Mouse (Mus musculus) embryonic stem cell, embryonic (primary cell): ENCODE data around the gene Pakap.

Experiments
- CTCF ChIA-PET, 4 experiments: fragments of 300-600 bp in 2 of 4; fragments of 350-600 bp in 2 of 4; sonication (Branson Sonifier 250); formaldehyde crosslinking; loops; one replicate each; lab custom pipeline; 2022; ENCODE audit warnings: inconsistent platforms in 2 of 4; lab: Charles Lee
- POLR2A ChIA-PET, 4 experiments: fragments of 300-600 bp in 2 of 4; fragments of 350-600 bp in 2 of 4; sonication (Branson Sonifier 250); formaldehyde crosslinking; loops; one replicate each; lab custom pipeline; 2022; ENCODE audit warnings: antibody characterized with exemption in 4 of 4, inconsistent platforms in 1 of 4; lab: Charles Lee

The Pakap gene

GRCm38 (mm10) chr4:57886888-57887230 lies 318.9 kb downstream of the Pakap start:
- ChIA-PET CTCF (interaction anchor here in 1 of 4 experiments (0.6 kb wide), 1 partner anchor 131 kb away, joined by 3 read pairs; no protein-coding TSS in a partner anchor), POLR2A (interaction anchor here in 1 of 4 experiments (1.0 to 1.1 kb wide), 2 partner anchors 72 to 117 kb away, joined by 4 to 6 read pairs; no protein-coding TSS in a partner anchor)

- POLR2A ChIA-PET: interaction anchor here in 1 of 4 experiments (0.9 to 1.2 kb wide), 4 partner anchors 9 to 130 kb away, joined by 3 to 5 read pairs (median 4); partner anchors contain the start of gene Txn1
- CTCF ChIA-PET: interaction anchor here in 2 of 4 experiments (0.5 to 1.0 kb wide), 4 partner anchors 9 to 250 kb away, joined by 3 to 6 read pairs (median 3); no protein-coding TSS in a partner anchor
Measured at GRCm38 (mm10) chr4:57888246-57888645, 320.3 kb downstream of the Pakap start.

- POLR2A ChIA-PET: interaction anchor here in 3 of 4 experiments (0.7 to 1.2 kb wide), 6 partner anchors 9 to 131 kb away, joined by 3 to 5 read pairs (median 3); partner anchors contain the start of gene Txn1 (in 2 of the 3)
- CTCF ChIA-PET: interaction anchor here in 3 of 4 experiments (0.5 to 1.4 kb wide), 4 partner anchors 9 to 251 kb away, joined by 3 to 6 read pairs (median 4); no protein-coding TSS in a partner anchor
Measured at GRCm38 (mm10) chr4:57888978-57889377, 321.0 kb downstream of the Pakap start.

- ChIA-PET CTCF (interaction anchor here in 2 of 4 experiments (0.6 to 1.4 kb wide), 6 partner anchors 11 to 217 kb away, joined by 3 to 4 read pairs (median 3); no protein-coding TSS in a partner anchor), POLR2A (interaction anchor here (0.7 to 1.2 kb wide), 6 partner anchors 30 to 215 kb away, joined by 3 to 5 read pairs (median 3); partner anchors contain the start of gene Txn1 (in 1 of the 4))
Measured at GRCm38 (mm10) chr4:57889773-57890172, 321.8 kb downstream of the Pakap start.

GRCm38 (mm10) chr4:57892001-57892586 lies 324.1 kb downstream of the Pakap start:
- ChIA-PET CTCF (interaction anchor here in 3 of 4 experiments (0.6 to 1.1 kb wide), 5 partner anchors 9 to 583 kb away, joined by 3 to 15 read pairs (median 4); no protein-coding TSS in a partner anchor), POLR2A (interaction anchor here in 2 of 4 experiments (0.6 to 1.3 kb wide), 6 partner anchors 9 to 111 kb away, joined by 3 to 4 read pairs (median 3); partner anchors contain the start of gene Txn1 (in 2 of the 2))

GRCm38 (mm10) chr4:57895140-57895539 lies 327.2 kb downstream of the Pakap start:
- ChIA-PET POLR2A (interaction anchor here in 2 of 4 experiments (0.7 to 1.4 kb wide), 5 partner anchors 28 to 273 kb away, joined by 3 to 4 read pairs (median 3); no protein-coding TSS in a partner anchor), CTCF (no interaction called here)

GRCm38 (mm10) chr4:57895902-57896301 lies 327.9 kb downstream of the Pakap start:
- ChIA-PET CTCF (interaction anchor here in 1 of 4 experiments (0.5 kb wide), 1 partner anchor 84 kb away, joined by 3 read pairs; no protein-coding TSS in a partner anchor), POLR2A (interaction anchor here in 1 of 4 experiments (0.8 to 1.4 kb wide), 3 partner anchors 29 to 30 kb away, joined by 3 to 4 read pairs (median 4); no protein-coding TSS in a partner anchor)

- POLR2A ChIA-PET: interaction anchor here in 2 of 4 experiments (0.7 kb wide), 2 partner anchors 144 to 616 kb away, joined by 3 to 4 read pairs; no protein-coding TSS in a partner anchor
Measured at GRCm38 (mm10) chr4:57896631-57897030, 328.7 kb downstream of the Pakap start.

GRCm38 (mm10) chr4:57901210-57901609 lies 333.2 kb downstream of the Pakap start:
- CTCF ChIA-PET: interaction anchor here (0.5 to 3.0 kb wide), 16 partner anchors 9 to 513 kb away, joined by 3 to 15 read pairs (median 4); no protein-coding TSS in a partner anchor
- POLR2A ChIA-PET: interaction anchor here in 3 of 4 experiments (0.5 to 6.8 kb wide), 14 partner anchors 9 to 696 kb away, joined by 3 to 41 read pairs (median 6); partner anchors contain the start of genes Txn1 (in 3 of the 3) and D630039A03Rik (in 1 of the 3)

More at GRCm38 (mm10) chr4:57896631-57897030, 328.7 kb downstream of the Pakap start:
- CTCF ChIA-PET: no interaction called here

- CTCF ChIA-PET: interaction anchor here in 3 of 4 experiments (0.7 to 3.0 kb wide), 14 partner anchors 13 to 451 kb away, joined by 3 to 15 read pairs (median 4); no protein-coding TSS in a partner anchor
- POLR2A ChIA-PET: interaction anchor here in 3 of 4 experiments (0.7 to 6.8 kb wide), 14 partner anchors 11 to 227 kb away, joined by 3 to 41 read pairs (median 6); partner anchors contain the start of genes D630039A03Rik (in 2 of the 3) and Txn1 (in 2 of the 3)
Measured at GRCm38 (mm10) chr4:57902619-57903018, 334.6 kb downstream of the Pakap start.

- ChIA-PET POLR2A (interaction anchor here in 2 of 4 experiments (0.6 to 6.8 kb wide), 7 partner anchors 16 to 244 kb away, joined by 3 to 41 read pairs (median 4); partner anchors contain the start of gene Txn1 (in 2 of the 2)), CTCF (no interaction called here)
Measured at GRCm38 (mm10) chr4:57904211-57904610, 336.2 kb downstream of the Pakap start.

GRCm38 (mm10) chr4:57904638-57905037 lies 336.7 kb downstream of the Pakap start:
- ChIA-PET CTCF (no interaction called here), POLR2A (interaction anchor here in 1 of 4 experiments (1.1 to 6.8 kb wide), 4 partner anchors 15 to 245 kb away, joined by 3 to 41 read pairs (median 14); partner anchors contain the start of gene Txn1)

GRCm38 (mm10) chr4:57906708-57907107 lies 338.7 kb downstream of the Pakap start:
- ChIA-PET CTCF (interaction anchor here in 1 of 4 experiments (0.9 to 2.7 kb wide), 5 partner anchors 9 to 298 kb away, joined by 3 to 7 read pairs (median 4); partner anchors contain the start of gene D630039A03Rik), POLR2A (interaction anchor here in 3 of 4 experiments (0.6 to 6.8 kb wide), 12 partner anchors 10 to 217 kb away, joined by 3 to 41 read pairs (median 6); partner anchors contain the start of genes Txn1 (in 2 of the 3) and D630039A03Rik (in 1 of the 3))

- ChIA-PET CTCF (no interaction called here), POLR2A (interaction anchor here in 3 of 4 experiments (0.5 to 2.0 kb wide), 5 partner anchors 11 to 47 kb away, joined by 3 to 14 read pairs (median 5); partner anchors contain the start of gene Txn1 (in 2 of the 3))
Measured at GRCm38 (mm10) chr4:57908860-57909259, 340.9 kb downstream of the Pakap start.

GRCm38 (mm10) chr4:57913021-57913420 lies 345.0 kb downstream of the Pakap start:
- ChIA-PET CTCF (interaction anchor here in 1 of 4 experiments (1.1 kb wide), 1 partner anchor 240 kb away, joined by 3 read pairs; no protein-coding TSS in a partner anchor), POLR2A (interaction anchor here in 2 of 4 experiments (0.6 to 1.8 kb wide), 5 partner anchors 10 to 632 kb away, joined by 3 to 6 read pairs (median 3); partner anchors contain the start of gene Txn1 (in 1 of the 2))

GRCm38 (mm10) chr4:57914193-57915190 lies 346.5 kb downstream of the Pakap start:
- CTCF ChIA-PET: interaction anchor here in 1 of 4 experiments (0.6 to 1.8 kb wide), 4 partner anchors 9 to 339 kb away, joined by 3 to 4 read pairs (median 4); no protein-coding TSS in a partner anchor

More at GRCm38 (mm10) chr4:57914193-57915190, 346.5 kb downstream of the Pakap start:
- POLR2A ChIA-PET: interaction anchor here in 3 of 4 experiments (0.7 to 8.9 kb wide), 9 partner anchors 10 to 1802 kb away, joined by 3 to 130 read pairs (median 6); partner anchors contain the start of gene Txn1 (in 3 of the 3)
